Mouse (Mus musculus) R1 (cell line): ENCODE measurements around the gene Stard9.

Experiments
- DNase-seq: peaks from one replicate; pipeline ENCODE4 v3.0.0-alpha.2; 2018; ENCODE audit warnings: low read depth, low spot score

Gene Stard9

DNA sequence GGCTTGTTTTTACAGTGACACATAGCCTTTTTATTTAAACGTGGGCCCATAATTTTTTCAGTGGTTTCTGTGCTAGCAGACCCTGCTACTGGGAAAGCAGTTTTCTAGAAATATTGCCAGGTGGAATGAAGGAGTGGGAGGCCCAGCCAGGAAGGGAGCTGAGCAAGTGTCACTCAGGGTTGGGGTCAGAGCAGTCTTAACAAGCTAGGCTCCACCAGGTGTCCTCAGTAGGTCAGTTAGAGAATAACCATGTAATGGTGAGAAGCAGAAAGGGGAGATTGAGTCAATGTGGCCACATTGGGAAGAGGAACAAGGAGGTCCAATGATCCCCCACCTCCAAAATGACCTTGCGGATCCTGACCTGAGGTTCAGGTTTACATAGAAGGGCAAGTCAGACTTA is 25.8 kb downstream of the Stard9 start:
- DNase-seq, result no peak

DNA sequence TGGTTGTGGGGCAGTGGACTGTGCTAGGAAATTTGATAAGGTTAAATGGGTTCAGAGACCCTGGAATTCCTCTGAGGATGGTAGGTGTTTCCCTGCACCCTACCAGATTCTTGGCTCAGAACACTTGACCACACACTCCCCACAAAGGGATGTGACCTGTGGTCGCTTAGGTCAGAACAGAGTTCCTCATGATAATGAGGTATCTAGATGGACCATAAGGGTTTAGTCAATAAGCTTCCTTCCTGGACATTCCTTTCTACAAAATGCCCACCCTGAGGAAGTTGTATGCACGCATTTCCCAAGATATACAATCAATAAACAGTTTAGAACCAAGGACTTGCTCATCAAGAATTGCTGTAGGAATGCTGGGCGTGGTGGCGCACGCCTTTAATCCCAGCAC is 27.0 kb downstream of the Stard9 start:
- no peak for DNase-seq

DNA sequence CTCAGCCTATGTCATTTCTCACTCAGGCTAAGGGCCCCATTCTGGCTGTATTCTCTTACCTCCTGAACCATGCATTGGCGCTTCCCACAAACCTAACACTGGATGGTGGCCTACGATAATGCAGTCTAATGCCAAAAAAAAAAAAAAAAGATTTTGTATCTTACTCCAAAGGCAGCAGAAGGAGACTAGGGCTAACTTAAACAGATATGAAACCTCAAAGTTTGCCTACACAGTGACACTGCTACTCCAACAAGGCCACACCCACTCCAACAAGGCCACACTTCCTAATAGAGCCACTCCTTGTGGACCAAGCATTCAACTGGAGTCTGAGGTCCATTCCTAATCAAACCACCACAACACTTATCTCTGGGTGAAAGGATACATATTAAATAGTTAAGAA is 27.8 kb downstream of the Stard9 start:
- DNase-seq, result no peak

DNA sequence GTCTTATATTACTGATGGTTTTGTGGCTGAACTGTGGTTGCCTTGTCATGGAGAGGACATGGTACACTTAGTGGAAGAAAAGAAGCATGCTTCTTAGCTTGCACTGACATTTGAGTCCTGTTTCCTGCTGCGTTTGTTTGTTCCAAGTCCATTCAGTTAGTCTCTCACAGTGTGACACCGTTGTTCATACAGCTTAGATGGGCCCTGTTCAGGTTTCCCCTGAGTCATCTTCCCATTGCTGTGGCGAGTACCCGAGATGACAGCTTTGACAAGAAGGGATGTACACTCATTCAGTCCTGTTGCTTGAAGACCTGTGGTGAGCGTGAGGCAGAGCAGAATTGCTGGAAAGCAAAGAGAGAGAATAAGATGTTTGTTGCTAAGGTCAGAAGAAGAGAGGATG is 29.6 kb downstream of the Stard9 start:
- DNase-seq, result peak; percentile 51

DNA sequence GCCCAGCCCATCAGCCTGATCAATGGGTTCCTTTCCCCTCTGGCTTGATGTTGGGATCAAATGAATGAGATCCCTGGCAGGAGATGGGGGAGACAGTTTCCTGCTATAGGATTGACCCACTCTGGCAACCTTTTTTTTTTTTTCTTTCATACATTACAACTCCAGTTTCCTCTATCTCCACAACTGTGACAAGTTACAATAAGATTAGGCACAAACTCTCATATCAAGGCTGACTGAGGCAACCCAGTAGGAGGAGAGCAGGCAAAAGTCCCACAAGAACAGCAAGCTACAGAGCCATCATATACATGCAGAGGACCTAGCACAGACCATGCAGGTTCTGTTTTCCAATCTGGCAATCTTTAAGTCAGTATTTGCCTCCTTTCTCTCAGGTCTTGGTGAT is 30.4 kb downstream of the Stard9 start:
- DNase-seq, result no peak

DNA sequence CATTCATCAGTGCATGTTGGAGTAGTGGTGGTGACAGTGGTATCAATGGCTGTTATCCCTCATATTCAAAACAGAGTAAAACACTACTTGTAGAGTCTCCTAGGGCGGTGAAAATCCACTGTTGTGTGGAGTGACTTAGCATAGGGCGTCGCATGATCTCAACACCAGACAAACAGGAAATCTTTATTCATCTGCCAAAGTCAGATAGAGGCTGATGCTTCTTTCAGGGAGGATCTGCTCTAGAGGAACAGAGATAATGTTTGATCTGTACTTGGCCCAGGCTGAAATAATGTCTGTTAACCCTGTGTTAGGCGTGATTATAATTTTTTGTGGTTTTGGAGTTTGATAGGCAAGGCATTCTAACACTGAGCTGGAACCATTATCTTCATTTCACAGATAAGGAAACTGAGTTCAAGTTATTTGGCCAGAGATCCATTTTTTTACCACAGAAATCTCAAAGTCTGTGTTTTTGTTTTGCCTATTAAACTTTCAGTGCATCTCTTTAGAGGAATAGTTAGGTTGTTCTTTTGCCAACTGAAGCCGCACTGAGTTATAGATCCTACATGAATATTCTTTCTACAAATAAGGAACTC is 31.7 kb downstream of the Stard9 start:
- DNase-seq, result no peak

DNA sequence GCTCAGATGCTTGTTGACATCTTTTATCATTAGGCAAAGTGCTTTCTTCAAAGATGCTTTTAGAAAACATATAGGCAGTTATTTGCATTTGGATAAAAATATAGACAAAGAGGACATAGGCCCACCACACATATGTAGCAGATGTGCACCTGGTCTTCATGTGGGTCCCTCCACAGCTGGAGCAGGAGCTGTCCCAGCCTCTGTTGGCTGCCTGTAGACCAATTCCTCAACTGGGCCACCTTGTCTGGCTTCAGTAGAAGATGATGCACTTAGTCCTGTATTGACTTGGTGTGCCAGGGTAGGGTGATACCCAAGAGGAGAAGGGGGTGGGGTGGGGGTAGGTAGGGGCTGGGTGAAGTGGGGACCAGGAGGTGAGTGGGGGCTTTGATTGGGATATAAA is 33.8 kb downstream of the Stard9 start:
- no peak for DNase-seq

DNA sequence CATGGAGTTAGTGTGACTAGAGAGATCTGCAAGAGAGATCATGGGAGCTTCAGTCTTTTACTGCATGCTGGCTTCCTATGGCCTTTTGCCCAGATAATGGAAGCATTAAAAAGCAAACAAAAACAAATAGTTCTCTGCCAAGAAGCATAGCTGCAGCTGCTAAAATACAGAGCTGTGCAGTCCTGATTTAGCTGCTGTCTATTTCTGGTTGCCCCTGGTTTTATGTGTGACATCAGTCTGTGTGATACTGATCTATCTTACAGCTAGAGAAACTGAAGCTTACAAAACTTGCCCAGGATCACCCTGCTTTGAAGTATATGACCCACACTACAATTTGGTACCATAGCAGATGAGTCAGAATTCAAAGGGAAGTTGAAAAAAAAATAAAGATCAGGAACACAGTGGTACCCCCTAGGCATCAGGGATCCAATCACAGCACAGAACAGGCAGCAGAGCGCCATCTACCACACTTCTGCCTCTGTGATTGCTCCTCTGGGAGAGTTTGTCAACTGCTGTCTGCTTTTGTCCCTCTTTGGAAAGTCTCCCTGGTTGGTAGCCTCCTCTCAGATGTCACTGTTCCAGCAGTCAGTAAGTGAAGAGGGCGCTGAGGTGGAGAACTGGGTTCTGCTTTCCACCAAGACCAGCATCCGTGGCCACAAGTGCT is 34.7 kb downstream of the Stard9 start:
- DNase-seq, result no peak

DNA sequence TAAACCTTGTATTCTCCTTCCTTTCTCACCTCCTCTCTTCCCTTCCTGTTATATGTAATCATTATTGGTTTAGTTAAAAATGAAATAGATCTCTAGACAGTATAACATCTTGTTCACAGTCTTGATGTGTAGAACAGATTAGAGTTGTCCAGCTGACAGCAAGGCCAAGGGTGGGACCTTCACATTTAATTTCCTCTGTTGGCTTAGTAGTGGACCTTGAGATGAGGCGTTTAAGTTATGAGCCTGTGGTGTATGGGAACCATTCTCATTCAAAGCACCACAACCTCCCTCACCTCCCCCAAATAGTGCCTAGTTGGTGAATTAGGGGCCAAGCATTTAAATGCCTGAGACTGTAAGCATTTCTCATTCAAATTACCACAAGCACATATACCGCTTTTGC is 38.5 kb downstream of the Stard9 start:
- no peak for DNase-seq

DNA sequence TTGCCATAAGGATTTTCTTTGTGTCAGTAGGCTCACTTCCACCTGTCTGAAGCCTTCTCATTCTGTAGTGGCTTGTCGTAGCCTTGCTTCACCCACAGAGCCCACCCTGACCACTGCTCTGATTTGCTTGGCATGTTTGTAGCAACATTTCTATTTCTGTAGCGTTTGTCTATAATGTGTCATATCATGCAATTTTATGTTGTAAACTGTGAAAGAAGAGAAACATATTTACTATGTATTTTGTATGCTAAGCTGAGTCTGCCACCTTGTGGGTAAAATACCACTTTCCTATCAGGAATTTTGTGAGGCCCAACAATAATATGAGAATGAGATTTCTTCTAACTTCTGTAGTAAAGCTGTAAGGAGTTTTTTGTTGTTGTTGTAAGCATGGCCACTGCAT is 41.3 kb downstream of the Stard9 start:
- DNase-seq, result no peak

DNA sequence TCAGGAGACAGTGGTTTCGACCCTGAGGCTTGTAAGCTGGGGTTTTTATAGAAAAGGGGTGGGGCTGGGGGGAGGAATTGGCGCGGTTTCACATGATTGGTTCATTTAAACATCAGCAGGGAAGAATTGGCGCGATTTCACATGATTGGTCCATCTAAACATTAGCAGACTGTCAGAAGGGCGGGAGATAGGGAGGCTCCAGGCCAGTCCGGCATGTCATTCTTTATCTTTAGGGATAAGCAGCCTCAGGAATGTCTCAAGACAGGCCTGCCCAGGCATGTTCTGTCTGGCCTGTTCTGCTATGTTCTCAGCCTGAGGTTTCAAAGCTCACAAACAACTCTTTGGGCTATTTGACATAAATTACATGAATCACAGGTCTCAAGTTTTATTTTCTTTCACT is 52.2 kb downstream of the Stard9 start:
- peak; percentile 71 for DNase-seq

DNA sequence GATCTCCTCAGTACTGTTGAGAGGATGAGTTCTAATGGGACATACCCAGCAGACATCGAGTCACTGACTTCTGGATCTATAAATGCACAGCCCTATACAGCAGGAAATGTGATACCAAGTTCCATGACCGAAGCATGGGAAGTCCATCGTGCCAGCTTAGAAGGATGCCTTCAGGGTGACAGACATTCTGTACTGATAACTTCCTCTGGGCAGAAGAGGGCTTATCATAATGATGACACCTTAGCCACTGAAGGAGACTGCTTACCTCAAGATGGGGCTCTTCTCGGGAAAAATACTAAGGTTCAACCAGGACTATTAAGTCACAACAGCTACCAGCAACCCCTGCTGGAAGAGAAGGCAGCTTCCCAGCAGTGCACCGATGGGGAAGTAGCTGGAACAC is 68.8 kb downstream of the Stard9 start:
- no peak for DNase-seq

DNA sequence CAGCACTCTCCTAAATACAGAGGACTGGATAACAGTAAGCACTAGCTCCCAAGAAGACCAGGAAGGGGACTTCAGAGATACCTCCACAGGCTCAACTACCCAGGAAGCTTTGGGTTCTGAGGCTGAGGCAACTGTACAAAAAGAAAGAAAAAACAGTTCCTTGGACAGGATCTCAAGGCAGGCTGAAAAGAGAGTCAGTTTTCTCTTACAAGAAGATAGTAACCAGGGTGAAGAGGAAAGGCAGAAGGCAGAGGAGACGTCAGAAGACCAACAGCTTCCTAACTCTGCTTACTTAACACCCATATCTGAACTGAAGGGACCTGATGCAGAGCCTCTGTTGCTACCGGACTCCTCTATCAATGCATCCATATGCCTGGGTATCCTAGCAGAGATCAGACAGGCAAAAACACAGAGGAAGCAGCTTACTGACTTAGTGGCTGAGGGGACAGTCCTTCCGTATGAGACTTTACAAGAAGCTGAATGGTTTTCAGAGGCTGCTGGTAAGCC is 71.5 kb downstream of the Stard9 start:
- no peak for DNase-seq

DNA sequence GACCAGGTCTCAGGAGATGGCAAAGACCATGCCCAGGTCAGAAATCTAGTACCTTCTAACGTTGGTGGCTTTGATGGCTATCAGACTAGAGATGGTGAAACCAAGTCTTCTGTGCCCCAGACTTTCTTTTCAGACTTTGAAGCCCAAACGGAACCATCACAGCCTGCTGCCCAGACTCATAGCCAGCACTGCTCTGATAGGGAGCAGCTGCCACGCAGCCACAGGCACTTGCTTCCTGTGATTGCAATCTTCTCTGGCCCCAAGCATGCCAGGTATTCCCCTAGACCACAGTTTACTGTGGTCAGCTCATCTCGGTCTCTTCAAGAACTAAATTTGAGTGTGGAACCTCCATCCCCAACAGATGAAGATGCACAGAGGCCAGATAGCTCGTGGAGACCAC is 73.8 kb downstream of the Stard9 start:
- DNase-seq, result no peak

DNA sequence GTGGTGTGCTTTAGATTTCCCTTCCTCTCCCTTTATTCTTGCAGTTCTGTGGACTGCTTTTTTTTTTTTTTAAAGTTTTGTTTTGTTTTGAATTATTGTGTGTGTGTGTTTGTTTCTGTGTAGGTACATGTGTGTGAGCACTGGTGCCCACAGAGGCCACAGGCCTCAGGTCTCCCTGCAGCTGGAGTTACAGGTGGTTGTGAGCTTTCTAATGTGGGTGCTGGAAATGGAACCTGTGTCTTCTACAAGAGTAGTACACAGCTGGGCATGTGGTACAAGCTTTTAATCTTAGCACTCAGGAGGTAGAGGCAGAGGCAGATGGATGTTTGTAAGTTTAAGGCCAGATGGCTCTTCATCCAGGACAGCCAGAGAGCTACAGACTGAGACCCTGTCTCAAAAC is 78.1 kb downstream of the Stard9 start:
- DNase-seq, result no peak

DNA sequence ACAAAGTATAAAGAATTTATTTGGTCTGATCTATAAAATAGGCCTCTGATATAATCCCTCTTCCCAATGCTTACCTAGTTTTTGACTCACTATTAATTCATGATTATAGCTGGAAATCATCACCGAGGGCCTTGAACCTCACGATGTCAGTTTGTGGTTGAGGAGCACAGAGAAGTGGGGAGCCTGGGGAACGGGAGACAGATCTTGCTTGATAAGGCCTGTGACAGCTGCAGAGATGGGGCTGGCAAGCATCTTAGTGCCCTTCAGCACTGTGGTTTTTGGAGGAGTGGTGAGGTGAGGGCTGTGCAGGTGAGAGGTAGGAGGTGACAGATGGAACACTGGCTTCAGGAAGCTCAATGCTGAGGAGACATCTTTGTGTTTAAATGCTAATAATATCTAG is 81.2 kb downstream of the Stard9 start:
- DNase-seq, result no peak

DNA sequence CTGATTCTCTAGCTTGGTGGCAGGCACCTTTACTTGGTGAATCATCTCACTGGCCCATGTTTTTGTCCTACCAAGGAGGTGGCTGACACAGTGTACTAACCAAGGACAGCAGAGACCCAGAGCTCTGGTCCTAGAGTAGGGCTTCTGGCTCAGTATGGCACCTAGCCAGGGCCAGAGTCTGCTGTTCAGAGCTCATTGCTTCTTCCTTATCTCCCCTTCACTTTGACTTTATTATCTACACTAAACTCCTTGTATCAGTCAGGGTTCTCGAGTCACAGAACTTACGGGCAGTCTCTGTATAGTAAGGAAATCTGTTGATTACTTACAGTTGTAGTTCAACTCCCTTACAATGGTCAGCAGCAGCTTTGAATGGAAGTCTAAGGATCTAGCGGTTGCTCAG is 82.0 kb downstream of the Stard9 start:
- no peak for DNase-seq

DNA sequence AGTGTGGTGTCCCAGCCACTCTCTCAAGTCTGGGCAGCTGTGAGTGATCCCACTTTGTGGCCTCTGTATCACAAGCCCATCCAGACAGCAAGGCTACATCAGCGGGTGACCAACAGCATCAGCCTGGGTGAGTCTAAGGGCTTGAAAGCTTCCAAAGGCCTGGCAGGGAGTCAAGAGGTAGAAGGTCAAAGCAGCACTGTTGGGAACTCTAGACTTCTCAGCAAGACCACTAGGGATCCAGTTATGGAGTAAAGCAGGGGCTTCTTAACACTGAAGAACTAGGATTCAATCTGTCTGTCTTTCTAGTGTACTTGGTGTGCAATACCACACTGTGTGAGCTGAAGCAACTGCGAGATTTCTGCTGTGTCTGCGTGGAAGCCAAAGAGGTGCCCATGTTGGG is 84.5 kb downstream of the Stard9 start:
- DNase-seq, result no peak

DNA sequence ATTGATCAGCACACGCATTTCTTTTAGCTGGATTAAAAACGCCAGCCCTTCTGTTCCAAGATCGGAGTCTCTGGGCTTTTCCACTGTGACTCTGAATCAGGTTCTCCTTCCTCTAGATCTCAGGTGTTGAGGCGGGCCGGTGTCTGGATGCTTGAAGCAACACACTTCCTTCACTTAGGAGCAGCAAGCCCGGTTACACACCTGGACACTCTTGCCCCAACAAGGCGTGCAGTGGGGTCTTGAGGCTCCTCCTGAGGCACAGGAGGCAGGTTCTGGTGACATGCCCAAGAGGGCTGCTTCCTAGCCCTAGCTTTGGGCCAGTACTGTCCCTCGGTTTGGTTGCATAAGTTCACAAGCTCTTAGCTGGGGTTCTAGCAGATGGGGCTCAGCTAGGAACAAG is 89.6 kb downstream of the Stard9 start:
- DNase-seq, result no peak

DNA sequence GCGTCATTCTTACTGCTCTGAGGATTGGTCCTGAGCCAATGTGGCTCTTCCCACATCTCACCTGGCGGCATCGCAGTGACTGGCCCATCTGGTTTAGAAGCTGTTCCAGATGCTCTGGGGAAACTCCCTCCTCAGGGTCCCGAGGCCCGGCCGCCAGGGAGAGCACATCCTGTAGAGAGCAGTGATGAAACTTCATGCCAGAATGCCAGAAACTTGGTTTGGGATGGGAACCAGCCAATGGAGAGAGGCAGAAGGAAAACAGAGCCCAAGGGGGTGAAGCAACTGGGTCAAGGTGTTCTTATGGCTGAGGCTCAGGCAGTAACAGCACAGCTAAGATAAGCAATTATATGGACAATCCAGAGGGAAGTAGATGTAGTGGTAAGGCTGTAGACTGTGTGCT is 91.9 kb downstream of the Stard9 start:
- DNase-seq, result no peak

DNA sequence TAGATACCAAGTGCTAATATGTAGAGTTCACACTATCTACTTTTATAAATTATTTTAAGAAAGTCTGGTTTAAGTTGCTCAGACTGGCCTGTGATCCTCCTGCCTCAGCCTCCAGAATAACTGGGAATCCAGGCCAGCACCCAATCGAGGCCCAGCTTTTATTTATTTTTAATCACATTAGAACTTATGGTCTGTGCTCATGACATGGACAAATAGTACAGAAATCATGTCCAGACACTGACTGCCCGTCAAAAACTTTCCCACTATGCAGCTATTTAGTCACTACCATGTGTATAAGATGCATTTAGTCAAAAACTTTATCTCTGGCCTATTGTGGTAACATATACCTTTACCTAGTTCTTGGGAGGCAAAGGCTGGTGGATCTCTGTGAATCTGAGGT is 93.0 kb downstream of the Stard9 start:
- no peak for DNase-seq

DNA sequence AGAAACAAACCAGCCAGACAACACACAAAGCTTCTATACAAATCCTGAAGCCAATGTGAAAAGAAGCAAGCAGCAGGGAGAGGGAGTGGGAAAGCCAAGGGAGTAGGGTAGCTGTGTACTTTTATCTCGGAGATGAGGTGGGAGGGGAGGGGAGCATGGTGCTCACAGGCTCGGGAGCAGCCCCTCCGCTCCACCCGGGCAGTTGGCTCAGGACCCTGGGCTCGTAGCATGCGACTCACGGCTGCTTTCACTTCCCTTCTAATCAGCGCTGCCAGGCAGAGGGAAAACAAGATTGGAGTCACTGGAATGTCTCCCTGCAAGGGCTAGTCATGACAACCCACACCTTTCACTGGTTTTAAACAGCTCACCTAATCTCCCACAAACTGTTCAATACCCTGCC is 93.6 kb downstream of the Stard9 start:
- no peak for DNase-seq

DNA sequence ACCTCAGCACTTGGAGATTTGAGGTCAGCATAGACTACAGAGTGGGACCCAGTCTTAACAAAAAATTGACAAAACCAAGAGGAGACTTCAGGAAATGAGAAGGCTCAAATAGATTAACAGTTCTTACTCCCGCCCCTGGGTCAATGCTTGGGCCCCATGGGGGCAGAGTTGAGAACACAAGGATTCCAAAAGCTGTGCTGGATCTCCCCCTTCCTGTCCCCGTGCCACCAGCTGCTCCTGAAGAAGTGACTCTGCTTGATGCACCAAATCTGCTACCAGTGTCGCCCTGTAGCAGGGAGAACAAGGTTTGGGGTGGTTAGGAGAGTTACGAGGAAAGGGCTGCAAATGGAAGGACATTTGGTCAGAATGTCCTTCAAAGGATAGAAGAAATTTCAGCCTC is 94.7 kb downstream of the Stard9 start:
- DNase-seq, result no peak

DNA sequence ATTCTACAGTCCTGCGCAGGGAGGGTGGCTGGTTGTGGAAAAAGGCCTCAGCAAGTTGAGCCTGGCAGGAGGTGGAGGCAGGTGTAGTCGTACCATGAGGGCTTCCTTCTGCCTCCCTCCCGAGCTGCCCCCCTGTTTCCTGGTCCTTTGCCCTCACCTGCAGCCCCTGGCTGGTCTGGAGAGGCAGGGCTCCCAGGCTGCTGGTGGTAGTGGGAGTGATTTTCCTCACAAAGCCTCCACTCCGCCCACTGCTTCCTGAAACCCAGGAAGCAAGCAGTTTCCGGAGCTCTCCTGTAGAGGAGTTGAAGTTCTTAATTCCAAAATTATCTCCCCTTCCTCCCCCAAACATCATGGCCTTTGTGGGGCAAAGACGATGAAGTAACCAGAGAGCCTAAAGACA is 95.3 kb downstream of the Stard9 start:
- DNase-seq, result no peak
